Mouse (Mus musculus) gastrocnemius, postnatal 14 days (tissue): Measurements from ENCODE around the gene H2afj. TPM values are rescaled to one million over a fixed set of nuclear protein-coding genes. Genes with fewer than 3 reads are reported as not detected.
A peak's percentile ranks its signal among the peaks of the same experiment; 100 is the strongest.
"Not testable (repeated sequence)": the region's sequence is repeated elsewhere in the genome, so short reads cannot be mapped to it uniquely, and the experiment has no call there.

Experiments
- DNase-seq: peaks from one replicate; pipeline ENCODE4 v3.0.0; 2021; ENCODE audit warnings: mixed read lengths
- intact Hi-C: fragments of 180-260 bp; cut with DNase I; formaldehyde crosslinking; loops from one replicate; pipeline ENCODE4 v1.15.1; 2025; ENCODE audit warnings: low total_unique reads
- long read RNA-seq, 2 experiments: library from polyadenylated mRNA; stranded (forward); transcript quantifications; one replicate each; pipeline ENCODE4 v2.0.0; 2021
- total RNA-seq, 2 experiments: library from RNA; stranded (reverse); gene quantifications; 2 replicates each; pipeline ENCODE4 v1.2.3; 2021

Gene H2afj
- 10 to 100 TPM; 12.7 to 18.5 TPM for total RNA-seq
- long read RNA-seq, experiment 1, transcript H2afj-201 (1 exons, 1,831 nt), result major isoform, 28 of 28 reads
- long read RNA-seq, experiment 1, partial matches to known transcripts, result 0 of 28 reads
- long read RNA-seq, experiment 1, other reads (novel, unspliced or antisense), result 0 of 28 reads
- long read RNA-seq, experiment 2, transcript H2afj-201 (1 exons, 1,831 nt), result major isoform, 40 of 40 reads
- long read RNA-seq, experiment 2, partial matches to known transcripts, result 0 of 40 reads
- long read RNA-seq, experiment 2, other reads (novel, unspliced or antisense), result 0 of 40 reads

DNA sequence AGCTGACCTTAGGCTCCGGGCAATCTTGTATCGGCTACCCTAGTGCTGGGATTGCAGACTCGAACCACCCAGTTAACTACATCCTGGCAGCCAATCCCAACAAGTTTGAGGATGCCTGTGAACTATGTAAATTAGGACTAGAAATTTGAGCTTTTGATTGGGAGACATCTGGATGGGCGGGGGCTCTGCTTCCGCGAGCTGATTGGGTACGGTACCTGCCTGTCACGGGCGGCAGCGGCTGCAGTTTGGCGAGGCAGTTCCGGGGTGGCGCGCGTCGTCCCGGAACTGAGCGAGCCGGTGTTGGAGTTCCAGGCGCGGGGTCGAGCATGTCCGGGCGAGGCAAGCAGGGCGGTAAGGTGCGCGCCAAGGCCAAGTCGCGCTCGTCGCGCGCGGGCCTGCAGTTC lies at the start of gene H2afj:
Gene H2afj (plus strand): TSS at position 231 of the 404 bp plus-strand sequence.
- intact Hi-C loops, result no loop called here
- DNase-seq, result peak; percentile 98

DNA sequence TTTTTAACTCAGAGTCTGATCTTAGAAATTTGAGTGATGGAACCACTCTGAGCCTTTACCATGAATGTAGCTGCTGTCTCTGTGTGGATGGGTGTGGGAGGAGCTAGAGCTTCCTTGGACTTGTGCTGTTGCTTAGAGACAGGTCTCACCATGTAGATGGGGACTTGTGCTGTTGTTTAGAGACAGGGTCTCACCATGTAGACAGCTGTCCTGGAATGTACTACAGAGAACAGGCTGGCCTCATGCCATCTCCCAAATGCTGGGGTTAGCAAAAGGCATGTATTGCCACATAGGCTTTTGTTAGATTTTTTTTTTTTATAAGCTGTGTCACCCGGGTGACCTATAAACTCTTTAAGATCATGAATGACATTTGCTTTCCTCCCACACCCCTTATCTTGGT lies 44.1 kb upstream of the H2afj start:
- DNase-seq, result no peak
- intact Hi-C loops, result no loop called here

GRCm38 (mm10) chr6:136769143-136769542 lies 38.9 kb upstream of the H2afj start:
- intact Hi-C loops, result no loop called here
- no peak for DNase-seq

DNA sequence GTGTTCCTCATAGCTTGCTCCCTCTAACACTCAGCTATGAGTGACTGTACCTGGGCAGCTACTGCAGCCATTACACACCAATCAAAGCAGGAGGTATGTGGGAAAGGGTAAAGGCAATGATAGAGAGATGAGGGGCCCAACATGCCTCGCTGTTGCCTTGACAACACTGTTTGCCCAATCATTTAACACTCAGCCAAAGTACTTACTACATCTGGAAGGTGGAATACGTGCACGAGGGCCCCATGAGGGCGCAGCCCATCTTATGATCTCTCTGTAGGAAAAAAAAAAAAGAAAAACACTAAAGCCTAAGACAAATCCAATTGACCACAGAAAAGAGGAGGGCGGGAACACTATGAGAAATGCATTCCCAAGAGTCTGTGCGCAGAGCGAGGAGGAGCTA lies 38.2 kb upstream of the H2afj start:
- DNase-seq, result no peak
- intact Hi-C loops, result no loop called here

- no peak for DNase-seq
- intact Hi-C loops, result no loop called here
Observed at GRCm38 (mm10) chr6:136776392-136776791, 31.7 kb upstream of the H2afj start.

- DNase-seq, result no peak
- intact Hi-C loops, result no loop called here
Observed at GRCm38 (mm10) chr6:136781377-136781986, 26.6 kb upstream of the H2afj start, which contains the start of gene Gucy2c. Gene Gucy2c (minus strand): TSS chr6:136781765.

GRCm38 (mm10) chr6:136782146-136782545 lies 25.9 kb upstream of the H2afj start:
- intact Hi-C loops, result no loop called here
- no peak for DNase-seq

- intact Hi-C loops, result no loop called here
- DNase-seq, result no peak
Observed at GRCm38 (mm10) chr6:136782761-136783160, 25.3 kb upstream of the H2afj start.

GRCm38 (mm10) chr6:136789391-136789971 lies 18.6 kb upstream of the H2afj start:
- peak; percentile 69 for DNase-seq
- intact Hi-C loops, result no loop called here

DNA sequence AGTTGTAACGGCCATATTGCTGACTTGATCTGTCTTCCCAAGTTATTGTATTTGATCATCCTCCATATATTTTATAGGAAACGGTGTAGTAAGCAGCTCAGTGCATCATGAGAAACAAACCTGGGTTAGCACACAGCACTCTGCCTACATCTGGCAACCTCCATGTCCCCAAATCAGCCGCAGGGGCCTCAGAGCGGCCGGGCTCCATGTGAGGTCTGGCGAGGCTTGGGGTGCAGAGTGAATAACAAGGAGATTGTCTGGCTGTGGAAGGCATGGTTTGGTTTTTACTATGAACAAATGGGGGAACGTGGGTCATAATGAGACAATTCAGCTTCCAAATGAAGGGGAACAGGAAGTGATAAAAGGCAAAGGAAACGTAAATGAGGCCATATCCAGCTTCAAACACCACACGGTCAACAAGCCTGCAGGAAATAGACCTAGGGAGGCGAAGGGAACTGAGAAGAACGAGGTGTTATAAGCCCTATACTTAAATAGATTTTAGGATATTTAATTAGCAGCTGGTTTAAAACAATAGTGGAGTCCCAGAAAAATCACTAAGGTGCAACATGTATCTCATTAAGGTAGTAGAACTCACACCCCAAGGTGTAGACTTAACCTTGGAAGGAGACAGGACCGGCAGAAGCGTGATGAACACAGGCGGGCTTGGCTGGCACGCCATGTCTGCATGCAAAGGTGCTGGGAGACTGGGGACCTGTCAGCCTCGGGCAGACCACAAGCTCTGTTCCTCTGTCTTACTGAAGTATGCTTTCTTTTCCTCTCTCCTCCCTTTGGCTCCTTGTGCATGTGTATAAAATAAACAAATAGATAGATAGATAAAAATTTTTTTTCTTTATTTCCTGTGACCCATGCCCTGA lies 14.9 kb upstream of the H2afj start:
- DNase-seq, result no peak
- intact Hi-C loops, result no loop called here

DNA sequence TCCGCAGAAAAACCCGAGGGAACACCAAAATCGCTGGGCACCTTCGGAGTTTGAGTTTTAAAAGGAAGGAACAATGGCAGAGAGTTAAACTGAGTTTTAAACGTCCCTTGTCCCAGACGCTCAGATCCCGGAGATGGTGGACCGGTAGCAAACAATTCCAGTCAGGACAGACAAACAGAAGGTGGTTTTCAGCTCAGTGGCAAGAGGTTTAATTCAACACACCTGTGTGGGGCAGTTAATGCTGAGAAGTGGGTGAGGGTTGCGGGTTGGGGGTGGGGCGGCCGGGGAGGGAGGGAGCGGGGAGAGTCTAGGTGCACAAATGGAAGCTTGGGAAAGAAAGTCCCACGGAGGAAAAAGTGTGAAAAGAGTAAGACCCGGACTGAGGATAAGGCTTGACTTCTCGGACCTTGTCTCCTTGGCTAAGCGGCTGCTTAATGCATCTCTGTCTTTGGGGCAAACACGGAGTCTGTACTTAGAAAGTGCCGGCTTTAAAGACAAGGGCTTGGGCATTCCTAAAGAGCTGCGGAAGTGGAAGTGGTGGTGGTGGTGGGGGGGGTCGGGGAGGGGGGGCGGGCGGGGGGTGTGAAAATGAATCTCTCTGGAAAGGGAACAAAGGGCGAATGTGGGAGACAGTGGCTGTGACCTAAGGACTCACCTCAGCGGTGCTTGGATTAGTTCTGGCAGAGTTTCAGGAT lies 14.1 kb upstream of the H2afj start:
- no peak for DNase-seq
- intact Hi-C loops, result no loop called here

GRCm38 (mm10) chr6:136795110-136795509 lies 12.9 kb upstream of the H2afj start:
- intact Hi-C loops, result no loop called here
- DNase-seq, result no peak

DNA sequence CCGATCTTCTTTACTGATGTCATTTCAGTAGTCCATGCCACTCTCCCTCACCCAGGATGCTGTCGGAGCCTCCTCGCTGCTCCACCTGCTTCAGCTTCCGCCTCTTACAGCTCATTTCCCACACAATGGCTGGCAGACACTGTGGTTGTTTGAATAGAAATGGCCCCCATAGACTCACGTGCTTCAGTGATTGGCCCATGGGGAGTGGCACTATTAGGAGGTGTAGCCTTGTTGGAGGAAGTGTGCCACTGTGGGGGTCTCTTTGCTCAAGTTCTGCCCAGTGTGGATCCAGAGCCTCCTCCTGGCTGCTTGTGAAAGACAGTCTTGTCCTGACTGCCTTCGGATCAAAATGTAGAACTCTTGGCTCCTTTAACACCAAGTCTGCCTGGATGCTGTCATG lies 12.2 kb upstream of the H2afj start:
- DNase-seq, result no peak
- intact Hi-C loops, result no loop called here

DNA sequence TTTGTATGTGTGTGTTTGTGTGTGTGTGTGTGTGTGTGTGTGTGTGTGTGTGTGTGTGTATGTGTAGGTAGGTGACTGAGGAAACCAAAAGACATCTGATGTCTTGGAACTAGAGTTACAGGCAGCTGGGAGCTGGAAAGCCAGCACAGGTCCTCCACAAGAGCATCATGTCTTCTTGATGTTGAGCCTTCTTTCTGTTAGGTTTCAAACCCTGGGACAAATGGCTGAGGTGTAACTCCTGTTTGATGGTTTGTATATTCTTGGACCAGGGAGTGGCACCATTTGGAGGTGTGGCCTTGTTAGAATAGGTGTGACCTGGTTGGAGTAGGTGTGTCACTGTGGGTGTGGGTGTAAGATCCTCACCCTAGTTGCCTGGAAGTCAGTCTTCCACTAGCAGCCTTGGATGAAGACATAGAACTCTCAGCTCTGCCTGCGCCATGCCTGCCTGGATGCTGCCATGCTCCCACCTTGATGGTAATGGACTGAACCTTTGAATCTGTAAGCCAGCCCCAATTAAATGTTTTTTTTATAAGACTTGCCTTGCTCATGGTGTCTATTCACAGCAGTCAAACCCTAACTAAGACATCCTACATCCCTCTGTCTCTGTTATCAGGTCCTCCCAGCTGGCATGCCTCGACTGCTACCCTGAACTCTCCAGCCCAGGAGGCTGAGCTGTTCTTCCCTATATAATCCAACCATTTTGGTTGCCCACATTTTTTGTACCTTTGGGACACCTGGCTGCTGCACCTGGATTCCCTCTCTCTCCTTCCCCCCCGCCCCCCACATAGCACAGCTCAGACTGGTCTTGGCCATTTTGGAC lies 10.0 kb upstream of the H2afj start:
- DNase-seq, intact Hi-C loops: not testable (repeated sequence)

DNA sequence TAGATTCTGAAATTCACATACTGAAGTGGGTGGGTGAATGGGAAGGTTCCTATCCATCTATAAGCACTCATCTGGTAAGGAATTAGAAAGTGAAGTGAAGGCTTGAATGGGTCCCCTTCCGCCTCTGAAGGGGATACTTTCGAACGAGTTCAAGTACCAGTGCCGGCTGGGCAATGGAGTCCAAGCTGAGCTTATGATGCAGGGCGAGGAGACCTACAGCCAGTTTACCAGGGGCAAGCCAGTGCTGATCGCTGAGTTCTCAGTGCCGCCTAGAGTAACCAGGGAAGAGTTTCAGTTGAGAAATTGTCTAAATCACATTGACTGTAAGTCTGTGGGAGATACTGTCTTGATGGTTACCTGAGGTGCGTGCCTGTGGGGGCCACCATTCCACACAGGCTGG lies 7.3 kb upstream of the H2afj start:
- DNase-seq, result no peak
- intact Hi-C loops, result no loop called here

DNA sequence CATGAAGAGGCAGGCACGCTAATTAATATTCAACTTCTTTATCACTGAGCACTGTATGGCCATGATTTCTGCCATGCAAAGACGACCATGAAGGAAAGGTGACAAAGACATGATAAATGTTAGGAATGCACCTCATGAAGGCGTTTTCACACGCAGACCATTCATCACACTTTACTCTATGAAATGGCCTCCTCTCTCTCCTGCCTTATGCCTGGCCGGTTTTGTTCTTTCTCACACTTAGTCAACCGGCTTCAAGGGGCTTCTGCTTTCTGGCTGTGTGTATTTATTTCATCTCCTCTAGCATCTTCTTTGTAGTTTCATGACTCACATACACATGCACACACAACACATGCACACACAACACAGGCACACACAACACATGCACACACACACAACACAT lies 6.8 kb upstream of the H2afj start:
- intact Hi-C loops, result no loop called here
- DNase-seq, result no peak

DNA sequence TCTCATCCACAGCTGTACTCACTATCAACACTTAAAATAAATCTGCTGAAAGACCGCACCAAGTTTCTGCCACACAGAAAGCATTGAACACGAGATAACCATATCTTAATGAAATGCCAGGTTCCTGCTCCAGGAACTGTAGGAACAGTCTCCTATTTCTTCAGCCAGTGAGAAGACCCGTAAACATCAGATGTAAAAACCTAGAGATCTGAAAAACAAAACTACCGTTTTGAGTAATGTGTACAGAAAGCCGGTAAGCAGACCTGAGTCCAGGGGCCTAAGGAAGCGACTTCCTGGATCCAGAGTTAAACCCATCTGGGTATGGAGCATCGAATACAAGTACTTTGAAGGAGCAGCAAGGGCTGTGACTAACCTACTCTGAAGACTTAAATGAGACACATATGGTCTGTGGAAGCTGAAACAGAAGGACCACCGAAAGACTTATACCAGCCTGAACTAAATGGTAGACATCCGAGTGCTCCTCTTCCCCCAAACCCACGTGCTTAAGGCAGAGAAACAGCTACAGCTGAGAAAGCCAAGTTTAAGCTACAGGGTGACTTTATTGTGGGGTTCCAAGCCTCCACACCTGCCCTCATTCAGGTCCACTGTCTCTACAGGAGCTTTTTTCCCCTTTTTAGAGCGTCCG lies 4.8 kb upstream of the H2afj start:
- DNase-seq, result no peak
- intact Hi-C loops, result no loop called here
